Mouse (Mus musculus) large intestine, adult 2 months (tissue): ENCODE results near the gene Rps6kb2. TPM values are rescaled to one million over a fixed set of nuclear protein-coding genes. Genes with fewer than 3 reads are reported as not detected.
A peak's percentile ranks its signal among the peaks of the same experiment; 100 is the strongest.

Experiments used
- DNase-seq: peaks from one replicate; pipeline ENCODE4 v3.0.0-alpha.2; 2012; ENCODE audit warnings: low read depth, low spot score
- WGBS: fragments of 180-500 bp; shearing (Covaris S2); methylation state at CpG from one replicate; pipeline ENCODE4 v1.1.7; 2018; 5-methylcytosine and 5-hydroxymethylcytosine counted together
- polyA plus RNA-seq: library from polyadenylated mRNA; depleted of rRNA; stranded (reverse); fragments of >200 nt; gene quantifications from 2 replicates; pipeline ENCODE4 v1.2.3, GENCODE M21; 2012

Gene Rps6kb2
- polyA plus RNA-seq, 1 experiment, result 37.5 TPM

DNA sequence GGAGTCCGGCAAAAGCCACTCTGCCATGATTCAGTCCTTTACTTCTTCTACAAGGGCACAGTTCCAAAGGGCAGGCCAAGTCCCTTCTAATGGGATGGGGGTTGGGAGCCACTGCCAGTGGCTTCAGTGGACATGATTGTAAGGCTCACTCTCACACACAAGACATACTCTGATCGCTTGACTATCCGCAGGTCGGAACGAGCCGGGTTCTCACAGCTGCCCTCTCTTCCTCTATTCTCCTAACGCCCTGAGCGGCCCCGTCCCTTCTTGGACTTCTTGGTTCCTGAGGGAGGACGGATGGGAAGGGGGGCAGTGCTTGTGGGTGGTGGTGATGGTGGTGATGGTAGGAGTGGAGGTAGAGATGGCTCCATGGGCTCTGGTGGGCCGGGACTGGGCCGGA, 6.4 kb downstream of the Rps6kb2 start:
- DNase-seq, result no peak
- WGBS, result 88% methylated on average over 12 of the region's 12 CpGs

DNA sequence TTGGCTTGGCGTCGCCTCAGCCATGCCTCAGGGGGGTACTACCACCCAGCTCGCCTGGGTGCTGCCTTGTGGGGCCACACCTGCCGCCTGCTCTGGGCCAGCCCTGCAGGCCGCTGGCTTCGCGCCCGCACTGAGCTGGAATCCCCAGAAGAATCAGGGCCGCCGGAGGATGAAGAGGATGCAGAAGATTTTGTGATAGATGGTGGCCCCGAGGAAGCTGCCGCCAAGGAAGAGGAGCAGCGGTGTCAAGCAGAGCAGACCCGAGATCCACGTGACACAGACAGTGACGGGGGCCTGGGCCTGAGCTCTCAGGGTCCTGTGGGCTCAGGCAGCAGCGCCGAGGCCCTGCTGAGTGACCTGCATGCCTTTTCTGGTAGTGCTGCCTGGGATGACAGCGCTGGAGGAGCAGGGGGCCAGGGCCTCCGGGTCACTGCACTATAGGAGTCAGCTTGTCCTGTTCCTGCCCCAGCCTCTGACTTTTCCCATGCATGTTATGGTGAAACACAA, 7.0 kb downstream of the Rps6kb2 start:
- DNase-seq, result no peak
- 75% methylated on average over 20 of the region's 20 CpGs for WGBS

DNA sequence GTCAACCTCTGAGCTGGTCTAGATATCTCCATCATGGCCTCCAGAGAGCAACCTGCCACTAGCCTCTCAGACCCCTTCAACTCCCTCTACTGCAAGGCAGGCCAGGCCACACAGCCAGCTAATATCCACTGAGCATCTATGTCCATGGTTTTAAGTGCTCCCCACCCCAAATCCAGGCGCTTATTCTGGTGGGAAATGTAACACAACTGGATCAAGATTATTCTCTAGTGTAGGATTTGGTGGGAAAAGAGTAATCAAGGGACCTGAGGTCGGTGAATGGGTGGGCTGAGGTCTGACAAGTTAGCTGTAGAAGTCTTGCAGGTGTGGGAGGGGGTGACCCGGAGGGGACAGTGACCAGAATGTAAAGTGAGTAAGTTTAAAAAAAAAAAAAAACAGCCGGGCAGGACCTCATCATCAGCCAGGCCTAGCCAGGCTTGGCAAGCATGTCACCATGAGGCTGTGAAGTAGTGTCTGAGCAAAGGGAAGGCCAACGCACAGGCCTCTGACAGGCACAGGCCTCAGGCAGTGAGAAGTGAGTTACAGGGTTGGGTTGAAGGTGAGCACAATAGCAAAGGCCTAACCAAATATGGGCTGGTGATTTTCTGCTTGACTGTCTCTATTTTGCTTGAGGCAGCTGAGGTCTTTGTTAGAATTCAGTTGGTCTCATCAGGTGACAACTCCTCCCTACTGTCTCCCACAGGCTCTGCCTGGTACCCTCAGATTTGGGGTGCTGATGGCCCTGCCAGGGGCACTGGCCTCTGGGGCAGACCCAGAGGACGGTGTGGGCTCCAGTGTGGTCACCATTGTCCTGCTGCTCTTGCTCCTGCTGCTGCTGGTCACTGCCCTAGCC, 7.7 kb downstream of the Rps6kb2 start:
- no peak for DNase-seq
- 73% methylated on average over 6 of the region's 6 CpGs for WGBS

DNA sequence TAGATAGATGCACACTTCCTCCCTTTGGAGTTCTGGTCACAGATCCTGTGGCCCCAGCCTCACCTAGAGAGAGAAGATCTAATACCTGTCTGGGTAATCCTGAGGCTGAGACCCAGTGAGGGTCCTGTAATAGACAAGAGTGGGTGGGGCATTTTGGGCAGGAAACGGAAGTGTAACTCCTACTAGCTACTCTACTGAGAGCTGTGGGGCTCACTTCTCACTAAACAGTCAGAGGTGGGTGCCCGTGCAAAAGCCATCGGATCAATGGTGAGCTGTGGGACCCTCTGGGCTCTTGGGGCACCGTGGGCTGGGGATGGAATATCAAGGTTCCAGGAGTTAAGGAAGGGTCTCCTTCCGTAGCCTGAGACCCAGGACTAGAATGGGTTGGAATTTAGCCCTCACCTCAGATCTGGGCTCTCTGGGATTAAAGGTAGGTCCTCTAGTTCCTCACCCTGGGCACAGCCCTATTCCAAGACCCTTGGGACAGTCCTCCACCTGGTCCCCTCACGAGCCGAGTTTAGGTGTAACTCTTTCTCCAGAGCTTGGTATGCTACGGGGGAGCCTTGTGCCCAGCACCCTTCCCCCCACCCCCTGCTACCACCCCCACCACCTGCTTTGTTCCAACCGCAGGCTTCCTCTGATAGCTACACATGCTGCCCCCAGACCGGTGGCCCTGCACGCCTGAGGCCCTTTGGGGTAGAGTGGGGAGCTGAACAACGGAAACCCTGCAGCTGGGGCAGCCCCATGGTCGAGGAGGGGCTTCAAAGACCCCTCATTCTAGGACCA, 8.5 kb downstream of the Rps6kb2 start:
- DNase-seq, result no peak
- 72% methylated on average over 13 of the region's 13 CpGs for WGBS

DNA sequence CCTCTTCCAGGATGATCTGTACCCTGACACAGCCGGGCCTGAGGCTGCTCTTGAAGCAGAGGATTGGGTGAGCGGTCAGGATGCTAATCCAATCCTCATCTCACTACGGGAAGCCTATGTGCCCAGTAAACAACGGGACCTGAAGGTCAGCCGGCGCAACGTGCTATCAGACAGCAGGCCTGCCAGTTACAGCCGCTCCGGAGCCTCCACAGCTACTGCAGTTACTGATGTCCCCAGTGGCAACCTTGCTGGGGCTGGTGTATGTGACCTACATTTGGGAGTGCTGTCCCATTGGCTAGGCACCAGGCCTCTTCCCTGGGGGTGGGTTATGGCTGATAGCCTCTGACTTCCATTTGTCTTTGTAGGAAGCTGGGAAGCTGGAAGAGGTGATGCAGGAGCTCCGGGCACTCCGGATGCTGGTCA, 9.9 kb downstream of the Rps6kb2 start, which contains the start of gene Ptprcap:
Gene Ptprcap (plus strand): TSS at position 373 of the 423 bp plus-strand sequence.
- WGBS, result 75% methylated on average over 11 of the region's 11 CpGs
- DNase-seq, result no peak

DNA sequence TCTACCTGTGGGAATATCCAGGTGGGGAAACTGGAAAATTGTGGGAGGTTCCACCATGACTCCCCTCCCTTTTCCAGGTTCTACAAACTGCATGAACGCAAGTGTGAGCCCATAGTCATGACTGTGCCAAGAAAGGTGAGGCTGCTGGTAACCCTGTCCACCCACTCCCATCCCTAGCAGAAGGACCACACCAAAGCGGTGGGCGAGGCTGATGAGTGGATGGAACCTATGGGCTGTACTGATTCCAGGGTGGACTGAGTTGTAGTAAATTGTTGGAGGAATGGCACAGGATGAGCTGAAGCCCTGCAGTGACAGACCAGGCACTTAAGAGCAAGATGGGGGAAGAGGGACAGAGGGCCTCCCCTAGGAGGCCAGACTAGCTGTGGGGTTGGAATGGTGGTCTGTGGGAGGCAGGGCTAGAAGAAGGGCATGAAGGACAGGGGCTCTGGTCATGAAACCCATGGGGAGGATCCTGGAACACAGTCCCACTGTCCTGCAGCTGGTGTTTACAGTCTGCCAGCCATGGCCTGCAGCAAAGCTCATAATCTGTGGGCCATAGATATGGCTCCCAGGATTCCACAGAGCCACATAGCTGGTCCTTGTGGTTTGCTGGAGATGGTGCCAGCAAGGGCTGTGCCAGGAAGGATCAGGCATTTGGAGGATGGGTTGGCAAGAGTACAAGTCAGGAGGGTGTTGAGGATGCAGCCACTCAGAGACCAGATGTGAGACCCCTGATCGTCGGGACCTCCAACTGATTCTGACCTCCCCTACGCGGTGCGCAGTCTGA, 10.5 kb downstream of the Rps6kb2 start:
- WGBS, result 90% methylated on average over 8 of the region's 8 CpGs
- no peak for DNase-seq

DNA sequence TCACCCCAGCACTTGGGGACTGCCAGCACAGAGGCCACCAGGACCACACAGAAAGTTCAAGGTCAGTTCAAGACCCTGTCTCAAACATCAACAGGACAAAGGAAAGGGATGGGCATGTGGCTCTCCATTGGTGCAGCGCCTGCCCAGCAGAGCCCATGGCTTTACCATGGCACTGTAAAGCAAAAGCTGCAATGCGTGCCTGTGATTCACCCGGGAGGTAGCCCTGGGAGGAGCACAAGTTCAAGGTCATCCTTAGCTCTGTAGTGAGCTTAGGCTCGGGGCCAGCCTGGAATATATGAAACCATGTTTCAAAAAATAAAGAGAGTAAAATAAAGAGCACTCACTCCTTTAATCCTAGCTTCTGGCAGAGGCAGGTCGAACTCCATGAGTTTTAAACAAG, 11.3 kb downstream of the Rps6kb2 start:
- 79% methylated on average over 5 of the region's 5 CpGs for WGBS
- no peak for DNase-seq

DNA sequence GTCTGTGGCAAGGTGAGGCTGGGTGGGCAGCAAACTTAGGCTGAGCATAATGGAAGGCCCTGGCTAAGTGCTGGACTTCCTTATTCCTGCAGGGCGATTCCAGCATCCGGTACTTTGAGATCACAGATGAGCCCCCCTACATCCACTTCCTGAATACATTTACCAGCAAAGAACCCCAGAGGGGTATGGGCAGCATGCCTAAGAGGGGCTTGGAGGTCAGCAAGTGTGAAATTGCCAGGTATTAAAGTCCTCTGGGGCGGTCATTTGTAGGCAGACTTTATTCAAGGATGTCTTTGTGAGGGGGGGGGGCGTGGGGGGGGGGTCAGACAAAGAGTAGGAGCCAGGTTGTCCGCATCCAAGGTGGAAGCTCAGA, 11.7 kb downstream of the Rps6kb2 start:
- WGBS, result 72% methylated on average over 5 of the region's 5 CpGs
- no peak for DNase-seq

DNA sequence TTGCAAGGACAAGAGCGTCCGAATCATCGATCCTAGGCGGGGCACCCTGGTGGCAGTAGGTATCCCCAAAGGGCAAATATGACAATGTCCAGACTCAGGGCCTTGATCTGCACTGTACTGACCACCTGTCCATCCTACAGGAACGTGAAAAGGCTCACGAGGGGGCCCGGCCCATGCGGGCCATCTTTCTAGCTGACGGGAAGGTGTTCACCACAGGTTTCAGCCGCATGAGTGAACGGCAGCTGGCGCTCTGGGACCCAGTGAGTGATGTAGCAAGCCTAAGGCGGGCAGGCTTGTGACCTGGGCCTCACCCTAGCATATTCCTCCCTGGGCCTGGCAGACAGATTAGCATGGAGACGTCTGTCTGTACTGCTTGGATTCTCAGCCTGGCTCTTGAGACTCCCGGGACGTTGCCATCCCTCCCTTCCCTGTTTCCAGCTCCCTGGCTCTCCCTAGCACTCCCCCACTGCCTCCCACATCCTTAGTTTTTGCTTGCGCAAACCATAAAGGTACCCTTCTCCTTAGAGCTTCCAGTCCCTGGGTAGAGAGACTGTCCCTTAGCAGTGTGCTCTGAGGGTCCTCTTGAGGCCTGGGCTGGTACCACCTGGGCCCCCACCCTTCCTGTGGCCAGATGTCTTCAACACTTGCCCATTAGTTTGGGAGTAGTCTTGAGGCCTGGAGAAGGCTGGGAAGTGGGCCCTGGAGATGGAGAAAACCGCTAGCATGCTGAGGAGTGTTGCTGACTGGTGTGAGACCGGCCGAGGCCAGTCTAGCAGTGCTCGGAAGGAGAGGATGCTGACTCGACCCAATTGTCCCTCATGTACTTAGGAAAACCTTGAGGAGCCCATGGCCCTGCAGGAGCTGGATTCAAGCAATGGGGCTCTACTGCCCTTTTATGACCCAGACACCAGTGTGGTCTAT, 12.3 kb downstream of the Rps6kb2 start:
- 88% methylated on average over 22 of the region's 22 CpGs for WGBS
- DNase-seq, result no peak

DNA sequence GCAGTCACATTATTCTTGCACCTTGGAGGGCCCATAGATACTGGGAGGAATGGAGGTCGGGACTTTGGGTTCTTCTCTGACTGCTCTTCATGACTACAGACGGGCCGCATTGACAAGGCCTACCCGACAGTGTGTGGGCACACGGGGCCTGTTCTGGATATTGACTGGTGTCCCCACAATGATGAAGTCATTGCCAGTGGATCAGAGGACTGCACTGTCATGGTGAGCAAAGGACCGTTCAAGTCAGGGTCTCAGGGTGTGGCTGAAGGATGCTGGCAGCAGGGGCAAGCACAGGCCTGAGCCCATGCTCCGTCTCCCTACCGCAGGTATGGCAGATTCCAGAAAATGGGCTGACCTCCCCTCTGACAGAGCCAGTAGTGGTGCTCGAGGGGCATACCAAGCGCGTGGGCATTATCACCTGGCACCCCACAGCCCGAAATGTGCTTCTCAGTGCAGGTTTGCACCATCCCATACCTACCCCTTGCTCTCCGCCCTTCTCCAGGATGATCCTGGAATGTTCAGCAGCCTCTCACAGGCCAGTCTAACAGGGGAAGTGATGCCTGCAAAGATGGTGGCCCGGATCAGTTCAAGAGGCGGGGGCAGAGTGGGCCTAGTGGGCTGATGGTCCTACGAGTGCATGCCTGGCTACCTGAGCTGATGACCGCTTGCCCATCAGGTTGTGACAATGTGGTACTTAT, 13.2 kb downstream of the Rps6kb2 start:
- DNase-seq, result no peak
- WGBS, result 85% methylated on average over 17 of the region's 17 CpGs

DNA sequence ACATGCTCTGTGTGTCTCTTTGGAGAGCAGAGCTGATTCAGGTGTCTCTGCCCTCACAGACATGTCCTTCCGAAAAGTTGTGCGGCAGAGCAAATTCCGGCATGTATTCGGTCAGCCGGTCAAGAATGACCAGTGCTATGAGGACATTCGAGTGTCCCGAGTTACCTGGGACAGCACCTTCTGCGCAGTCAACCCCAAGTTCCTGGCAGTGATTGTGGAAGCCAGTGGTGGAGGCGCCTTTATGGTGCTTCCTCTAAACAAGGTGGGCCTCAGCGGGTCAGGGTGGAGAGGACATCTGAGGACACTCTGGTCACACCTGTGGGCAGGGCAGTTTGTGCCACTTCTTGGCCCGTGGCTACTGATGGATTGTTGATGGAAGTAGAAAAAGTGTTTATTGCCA, 13.9 kb downstream of the Rps6kb2 start:
- DNase-seq, result no peak
- WGBS, result 36% methylated on average over 11 of the region's 11 CpGs

DNA sequence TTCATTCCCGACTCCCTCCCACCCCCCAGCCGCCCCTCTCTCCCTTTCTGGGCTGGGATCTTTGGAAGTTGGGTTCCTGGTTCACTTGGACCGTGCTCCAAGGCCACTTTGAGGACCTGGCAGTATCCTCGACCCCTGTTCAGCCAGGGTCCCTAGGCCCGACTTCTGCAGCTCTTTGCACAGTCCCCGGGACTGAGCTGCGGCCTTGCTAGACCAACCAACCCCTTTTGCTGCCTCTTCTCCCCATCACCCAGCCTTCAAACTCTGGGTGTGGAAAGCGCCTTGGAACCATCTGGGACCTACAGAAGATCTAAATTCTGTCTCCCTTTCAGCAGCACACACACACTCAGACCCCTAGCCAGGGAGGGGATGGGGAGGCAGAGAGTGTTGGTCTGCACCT, 14.3 kb downstream of the Rps6kb2 start:
- WGBS, result 0% methylated on average over 8 of the region's 8 CpGs
- no peak for DNase-seq

DNA sequence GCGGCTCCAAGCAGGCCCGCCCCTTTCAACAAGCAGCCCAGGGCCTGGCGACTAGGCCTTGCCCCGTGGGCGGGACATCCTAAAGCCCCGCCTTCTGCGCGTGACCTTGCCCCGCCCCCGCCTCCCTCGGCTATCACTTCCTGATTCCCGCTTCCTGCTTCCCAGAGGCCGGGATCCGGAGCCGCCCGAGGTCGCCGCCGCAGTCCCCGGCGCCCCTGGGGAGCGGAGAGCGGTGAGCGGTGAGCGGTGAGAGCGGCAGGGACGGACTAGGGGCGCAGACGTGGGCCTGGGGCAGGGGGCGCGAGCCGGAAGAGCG, 14.7 kb downstream of the Rps6kb2 start, which contains the start of gene Coro1b:
Gene Coro1b (plus strand): TSS at position 129 of the 316 bp plus-strand sequence.
- DNase-seq, result peak; percentile 72
- under 1% methylated on average over 33 of the region's 33 CpGs for WGBS

DNA sequence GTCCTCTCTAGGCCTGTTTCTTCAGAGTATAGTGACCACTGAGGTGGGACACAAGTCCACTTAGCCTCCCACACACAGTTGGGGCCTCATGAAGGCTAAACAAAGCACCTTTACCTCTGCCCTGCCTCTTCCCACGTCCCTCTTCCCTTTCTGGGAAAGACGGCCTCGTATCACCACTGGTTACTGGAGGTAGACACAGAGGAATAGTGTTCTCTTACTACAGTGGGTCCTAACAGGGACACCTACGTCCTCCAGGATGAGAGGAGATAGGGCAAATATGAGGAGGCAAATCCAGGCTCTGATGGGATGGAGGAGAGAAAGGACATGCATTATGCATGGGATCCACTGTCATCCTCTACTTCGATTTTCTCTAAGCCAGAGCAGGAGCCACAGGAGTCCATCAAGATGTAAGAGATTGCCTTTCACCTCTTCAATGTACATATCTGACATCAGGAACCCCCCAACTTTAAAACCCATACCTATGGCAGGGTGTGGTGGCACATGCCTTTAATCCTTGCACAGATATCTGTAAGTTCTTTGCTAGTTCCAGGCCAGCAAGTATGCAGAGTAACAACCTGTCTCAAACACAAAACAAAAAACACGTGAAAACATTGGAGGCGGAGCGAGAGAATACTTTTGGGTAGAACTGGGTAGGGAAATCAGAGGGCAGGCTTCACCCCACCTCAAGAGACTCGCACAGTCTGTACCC, 15.2 kb downstream of the Rps6kb2 start:
- WGBS, result 44% methylated on average over 9 of the region's 9 CpGs
- DNase-seq, result no peak

DNA sequence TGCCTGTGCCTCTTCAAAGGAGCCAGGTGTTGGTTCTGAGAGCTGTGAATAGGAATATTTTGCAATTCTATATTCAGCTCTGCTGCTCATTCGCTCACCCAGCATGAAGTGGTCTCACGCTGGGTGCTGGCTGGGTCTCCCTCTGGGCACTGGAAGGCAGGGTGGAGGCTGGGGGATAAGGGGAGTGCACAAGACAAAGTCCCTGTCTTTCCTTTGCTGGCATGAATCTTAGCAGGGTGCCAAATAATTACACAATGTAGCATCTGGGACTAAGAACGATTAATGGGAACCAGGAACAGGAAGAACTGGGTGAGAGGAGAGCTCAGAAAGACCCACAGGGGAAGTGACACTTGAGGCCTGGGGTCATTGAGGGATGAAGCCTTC, 16.1 kb downstream of the Rps6kb2 start:
- DNase-seq, result no peak
- WGBS, result 71% methylated on average over 3 of the region's 3 CpGs

DNA sequence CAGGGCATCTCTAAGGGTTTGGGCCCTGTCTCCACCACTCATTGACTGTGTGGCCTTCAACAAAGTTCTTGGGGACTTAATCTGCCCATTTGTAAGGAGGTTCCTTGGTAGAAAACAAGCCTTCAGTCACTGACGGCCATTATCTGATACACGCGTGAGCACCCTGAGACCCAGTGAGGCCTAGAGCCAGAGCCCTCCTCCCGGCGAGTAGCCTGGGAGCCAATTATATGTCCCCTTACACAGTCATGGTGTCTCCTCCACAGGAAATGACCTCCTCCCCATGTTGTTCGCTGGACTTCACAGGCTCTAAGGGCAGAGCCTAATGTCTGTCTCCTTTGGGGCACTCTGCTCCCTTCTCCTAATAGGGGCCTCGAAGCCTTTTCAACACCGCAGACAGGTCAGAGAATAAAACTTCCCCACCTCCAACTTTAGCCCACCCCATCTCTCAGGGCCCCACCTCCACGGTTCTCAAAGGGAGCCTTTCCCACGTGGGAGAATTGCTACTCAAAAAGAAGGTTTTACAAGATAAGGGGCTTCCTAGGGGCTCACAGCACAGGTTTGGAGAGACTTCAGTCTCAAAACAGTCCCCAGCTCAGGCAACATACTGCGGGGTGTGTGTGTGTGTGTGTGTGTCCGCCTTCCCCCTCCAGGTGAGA, 16.7 kb downstream of the Rps6kb2 start:
- DNase-seq, result no peak
- 81% methylated on average over 12 of the region's 12 CpGs for WGBS

DNA sequence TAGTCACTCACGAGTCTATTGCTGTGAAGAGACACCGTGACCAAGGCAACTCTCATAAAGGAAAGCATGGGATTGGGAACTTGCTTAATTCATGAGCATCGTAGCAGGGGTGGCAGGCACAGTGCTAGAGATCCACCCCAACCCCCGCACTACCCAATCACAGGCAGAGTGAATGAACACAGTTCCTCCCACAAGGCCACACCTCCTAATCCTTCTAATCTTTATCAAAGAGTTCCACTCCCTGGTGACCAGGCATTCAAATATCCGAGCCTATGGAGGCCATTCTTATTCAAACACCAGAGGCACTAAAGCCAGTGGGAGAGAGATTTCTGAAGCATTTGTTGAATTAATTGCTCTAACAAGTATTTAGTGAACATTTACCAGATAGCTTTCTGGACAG, 17.2 kb downstream of the Rps6kb2 start:
- WGBS, result 94% methylated on average over 5 of the region's 5 CpGs
- no peak for DNase-seq
